Mouse (Mus musculus) liver, embryonic 16.5 days (tissue): Measurements from ENCODE around the gene Tfap2d. TPM values are rescaled to one million over a fixed set of nuclear protein-coding genes. Genes with fewer than 3 reads are reported as not detected.

Source experiments
- ATAC-seq: fragments of 200-750 bp; cut with Nextera tagmentation; 2 replicates; pipeline ENCODE4 v1.8.0; 2017; ENCODE audit warnings: low read depth, mild to moderate bottlenecking, moderate number of reproducible peaks, moderate library complexity
- H3K27ac ChIP-seq: fragments of 300-500 bp; sonication (generic); 2 replicates; pipeline ENCODE4 v1.5.1; 2014; ENCODE audit warnings: mild to moderate bottlenecking, low read length
- H3K27me3 ChIP-seq: fragments of 300-500 bp; sonication (generic); 2 replicates; pipeline ENCODE4 v1.6.1; 2014; ENCODE audit warnings: low read depth, low read length, mixed read lengths; ENCODE audit not compliant: control insufficient read depth, insufficient read depth
- H3K36me3 ChIP-seq: fragments of 300-500 bp; sonication (generic); 2 replicates; pipeline ENCODE4 v1.6.1; 2014; ENCODE audit warnings: mild to moderate bottlenecking; ENCODE audit not compliant: control insufficient read depth, insufficient read depth
- H3K4me1 ChIP-seq: fragments of 300-500 bp; sonication (generic); 2 replicates; pipeline ENCODE4 v1.6.1; 2014; ENCODE audit warnings: low read depth, low read length, mixed read lengths; ENCODE audit not compliant: control insufficient read depth
- H3K4me2 ChIP-seq: fragments of 300-500 bp; sonication (generic); 2 replicates; pipeline ENCODE4 v1.6.1; 2014; ENCODE audit warnings: low read depth, low read length, mixed read lengths
- H3K4me3 ChIP-seq: fragments of 300-500 bp; sonication (generic); 2 replicates; pipeline ENCODE4 v1.5.1; 2014; ENCODE audit warnings: low read depth, mild to moderate bottlenecking, low read length
- H3K9ac ChIP-seq: fragments of 300-500 bp; sonication (generic); 2 replicates; pipeline ENCODE4 v1.6.1; 2014; ENCODE audit warnings: low read depth, low read length
- H3K9me3 ChIP-seq: fragments of 300-500 bp; sonication (generic); replicated peaks from 2 replicates; pipeline ENCODE4 v1.6.1; 2016; ENCODE audit warnings: low read length; ENCODE audit not compliant: control insufficient read depth
- whole genome bisulfite sequencing: fragments of 180-500 bp; shearing (Covaris S2); extraction: QIAGEN DNeasy Blood & Tissue Kit; methylation state at CpG from one replicate; pipeline ENCODE4 v1.1.7; 2014; ENCODE audit not compliant: insufficient replicate concordance; 5-methylcytosine and 5-hydroxymethylcytosine counted together
- polyA plus RNA-seq: library from polyadenylated mRNA; unstranded; fragments of >200 nt; fragmentation: Nextera tagmentation; extraction: Ambion mirVana; gene quantifications from 2 replicates; pipeline ENCODE4 v1.2.1, GENCODE M21; 2015

Gene Tfap2d
- polyA plus RNA-seq, 1 experiment from 2014 or later, result not detected

- Histone ChIP-seq H3K4me2 (no peak overlapping the region), H3K9ac (no peak overlapping the region), H3K4me1 (no peaks in the 10 kb centered on the region), H3K9me3 (no peaks in the 10 kb centered on the region), H3K36me3 (no peaks in the 10 kb centered on the region), H3K27me3 (peaks cover 41% of the 10 kb centered on the region), H3K27ac (no peak overlapping the region), H3K4me3 (no peak overlapping the region)
- WGBS, result 3% methylated on average over 13 of the region's 13 CpGs
- no peak for ATAC-seq
Observed at GRCm38 (mm10) chr1:19106841-19107800, 4.3 kb downstream of the Tfap2d start.

GRCm38 (mm10) chr1:19107801-19108200 lies 5.0 kb downstream of the Tfap2d start:
- WGBS, result 0% methylated on average over 3 of the region's 3 CpGs

GRCm38 (mm10) chr1:19109711-19110110 lies 6.9 kb downstream of the Tfap2d start:
- ATAC-seq, result no peak
- Histone ChIP-seq H3K9me3 (no peaks in the 10 kb centered on the region), H3K4me3 (no peak overlapping the region), H3K27me3 (peaks cover 24% of the 10 kb centered on the region), H3K36me3 (no peaks in the 10 kb centered on the region), H3K9ac (no peak overlapping the region), H3K4me2 (no peak overlapping the region), H3K4me1 (no peaks in the 10 kb centered on the region), H3K27ac (no peak overlapping the region)
- WGBS, result 5% methylated on average over 16 of the region's 16 CpGs

More at GRCm38 (mm10) chr1:19107801-19108200, 5.0 kb downstream of the Tfap2d start:
- Histone ChIP-seq H3K4me2 (no peak overlapping the region), H3K36me3 (no peaks in the 10 kb centered on the region), H3K9me3 (no peaks in the 10 kb centered on the region), H3K9ac (no peak overlapping the region), H3K4me1 (no peaks in the 10 kb centered on the region), H3K27me3 (peaks cover 41% of the 10 kb centered on the region), H3K4me3 (no peak overlapping the region), H3K27ac (no peak overlapping the region)
- ATAC-seq, result no peak

GRCm38 (mm10) chr1:19110211-19110610 lies 7.4 kb downstream of the Tfap2d start:
- 5% methylated on average over 5 of the region's 5 CpGs for WGBS
- no peaks in the 10 kb centered on the region for H3K36me3 ChIP-seq
- H3K4me2 ChIP-seq, result no peak overlapping the region
- peaks cover 21% of the 10 kb centered on the region for H3K27me3 ChIP-seq
- H3K9me3 ChIP-seq, result no peaks in the 10 kb centered on the region
- H3K4me3 ChIP-seq, result no peak overlapping the region
- no peak for ATAC-seq
- no peak overlapping the region for H3K9ac ChIP-seq
- no peak overlapping the region for H3K27ac ChIP-seq
- H3K4me1 ChIP-seq, result no peaks in the 10 kb centered on the region

- Histone ChIP-seq H3K36me3 (no peaks in the 10 kb centered on the region), H3K4me3 (no peak overlapping the region), H3K4me2 (no peak overlapping the region), H3K27ac (no peak overlapping the region), H3K27me3 (peaks cover 14% of the 10 kb centered on the region), H3K4me1 (no peaks in the 10 kb centered on the region), H3K9me3 (no peaks in the 10 kb centered on the region), H3K9ac (no peak overlapping the region)
- 2% methylated on average over 22 of the region's 22 CpGs for WGBS
- ATAC-seq, result no peak
Observed at GRCm38 (mm10) chr1:19111020-19111419, 8.2 kb downstream of the Tfap2d start.

- Histone ChIP-seq H3K4me3 (no peak overlapping the region), H3K9ac (no peak overlapping the region), H3K4me2 (no peak overlapping the region), H3K9me3 (no peaks in the 10 kb centered on the region), H3K27me3 (no peaks in the 10 kb centered on the region), H3K27ac (no peak overlapping the region), H3K36me3 (no peaks in the 10 kb centered on the region), H3K4me1 (no peaks in the 10 kb centered on the region)
- no peak for ATAC-seq
- 7% methylated on average over 4 of the region's 4 CpGs for WGBS
Observed at GRCm38 (mm10) chr1:19178742-19179397, 76.0 kb downstream of the Tfap2d start.

- H3K27ac ChIP-seq, result no peak overlapping the region
- no peaks in the 10 kb centered on the region for H3K9me3 ChIP-seq
- no peaks in the 10 kb centered on the region for H3K36me3 ChIP-seq
- H3K9ac ChIP-seq, result no peak overlapping the region
- peaks cover 29% of the 10 kb centered on the region for H3K27me3 ChIP-seq
- H3K4me1 ChIP-seq, result no peaks in the 10 kb centered on the region
- H3K4me3 ChIP-seq, result peak overlapping the region; percentile 11; the same call in 1 of the 2 replicates
- WGBS, result 3% methylated on average over 12 of the region's 12 CpGs
- ATAC-seq, result no peak
- no peak overlapping the region for H3K4me2 ChIP-seq
Observed at GRCm38 (mm10) chr1:19205649-19206048, 102.8 kb downstream of the Tfap2d start.

GRCm38 (mm10) chr1:19206194-19206593 lies 103.4 kb downstream of the Tfap2d start:
- no peak for ATAC-seq
- no peak overlapping the region for H3K9ac ChIP-seq
- H3K27ac ChIP-seq, result no peak overlapping the region
- H3K4me3 ChIP-seq, result no peak overlapping the region
- H3K9me3 ChIP-seq, result no peaks in the 10 kb centered on the region
- H3K27me3 ChIP-seq, result peaks cover 35% of the 10 kb centered on the region
- WGBS, result 4% methylated on average over 7 of the region's 7 CpGs
- no peaks in the 10 kb centered on the region for H3K36me3 ChIP-seq
- H3K4me1 ChIP-seq, result no peaks in the 10 kb centered on the region
- no peak overlapping the region for H3K4me2 ChIP-seq

- Histone ChIP-seq H3K4me1 (no peaks in the 10 kb centered on the region), H3K27me3 (peaks cover 47% of the 10 kb centered on the region), H3K36me3 (no peaks in the 10 kb centered on the region), H3K27ac (no peak overlapping the region), H3K4me3 (no peak overlapping the region), H3K9ac (no peak overlapping the region), H3K9me3 (no peaks in the 10 kb centered on the region), H3K4me2 (no peak overlapping the region)
- ATAC-seq, result no peak
- 1% methylated on average over 4 of the region's 4 CpGs for WGBS
Observed at GRCm38 (mm10) chr1:19207611-19208010, 104.8 kb downstream of the Tfap2d start.
